Mouse (Mus musculus) adrenal gland, adult 18-20 months (tissue): ENCODE data around the gene Adprhl2. TPM values are rescaled to one million over a fixed set of nuclear protein-coding genes. Genes with fewer than 3 reads are reported as not detected.

Experiments
- DNase-seq, 2 experiments: peaks; one replicate each; pipeline ENCODE4 v3.0.0; 2021 to 2022; ENCODE audit warnings: low spot score in 2 of 2
- total RNA-seq, 2 experiments: library from RNA; stranded (reverse); gene quantifications; 1 replicate in 1 of 2; 2 replicates in 1 of 2; pipeline ENCODE4 v1.2.3; 2021

Adprhl2 gene
- total RNA-seq, 2 experiments from 2014 or later: 31.0 to 31.2 TPM

DNA sequence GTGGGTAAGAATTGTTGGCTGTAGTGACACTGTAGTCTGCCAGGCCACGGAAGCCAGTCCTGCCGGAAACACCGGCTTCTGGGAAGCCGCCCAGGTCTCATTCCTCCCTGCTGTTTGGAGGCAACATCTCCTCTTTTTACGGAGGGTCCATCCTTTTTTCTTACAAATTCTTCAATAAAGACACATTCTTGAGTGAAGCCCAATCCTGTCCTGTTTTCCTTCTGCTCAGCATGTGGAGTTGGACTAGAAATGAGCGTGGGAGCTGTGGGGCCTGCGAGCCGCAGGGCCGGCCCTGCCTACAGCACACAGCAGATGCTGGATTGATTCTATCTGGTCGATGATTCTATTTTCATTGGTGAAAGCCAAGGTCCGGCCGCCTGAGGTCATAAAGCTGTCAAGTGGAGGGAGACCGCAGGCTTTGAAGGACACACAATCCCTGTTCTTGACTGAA lies 45.8 kb downstream of the Adprhl2 start:
- peak in 1 of 2 experiments; percentile 22 for DNase-seq

DNA sequence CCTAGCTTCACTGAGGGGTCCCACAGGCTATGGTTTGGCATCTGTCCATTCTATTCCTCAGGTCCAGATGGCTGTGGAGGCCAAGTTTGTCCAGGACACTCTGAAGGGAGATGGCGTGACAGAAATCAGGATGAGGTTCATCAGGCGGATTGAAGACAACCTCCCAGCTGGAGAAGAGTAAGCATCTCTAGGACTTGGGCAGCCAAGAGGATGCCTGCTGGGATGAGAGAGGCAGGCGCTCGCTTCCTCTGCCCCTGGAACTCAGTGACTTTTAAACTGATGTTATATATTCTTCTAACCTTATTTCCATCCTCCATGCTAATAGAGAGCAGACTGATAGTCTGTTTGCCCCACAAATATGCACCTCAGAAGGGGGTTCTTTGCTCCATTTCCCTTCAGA lies 46.4 kb downstream of the Adprhl2 start:
- DNase-seq: no peak

DNA sequence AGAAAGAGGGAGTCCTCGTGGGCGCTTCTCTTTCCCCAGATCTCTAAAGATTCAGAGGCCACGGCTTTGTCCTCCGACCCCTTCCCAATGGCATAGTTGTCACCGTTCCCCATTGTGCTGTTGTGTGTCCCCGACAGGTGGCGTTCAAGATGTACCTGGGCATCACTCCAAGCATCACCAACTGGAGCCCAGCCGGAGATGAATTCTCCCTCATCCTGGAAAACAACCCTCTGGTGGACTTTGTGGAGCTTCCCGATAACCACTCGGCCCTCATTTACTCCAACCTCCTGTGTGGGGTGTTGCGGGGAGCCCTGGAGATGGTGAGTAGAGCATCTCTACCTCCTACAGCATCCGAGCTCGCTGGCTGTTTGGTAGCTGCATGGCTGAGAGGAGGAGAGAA lies 47.8 kb downstream of the Adprhl2 start:
- no peak for DNase-seq

DNA sequence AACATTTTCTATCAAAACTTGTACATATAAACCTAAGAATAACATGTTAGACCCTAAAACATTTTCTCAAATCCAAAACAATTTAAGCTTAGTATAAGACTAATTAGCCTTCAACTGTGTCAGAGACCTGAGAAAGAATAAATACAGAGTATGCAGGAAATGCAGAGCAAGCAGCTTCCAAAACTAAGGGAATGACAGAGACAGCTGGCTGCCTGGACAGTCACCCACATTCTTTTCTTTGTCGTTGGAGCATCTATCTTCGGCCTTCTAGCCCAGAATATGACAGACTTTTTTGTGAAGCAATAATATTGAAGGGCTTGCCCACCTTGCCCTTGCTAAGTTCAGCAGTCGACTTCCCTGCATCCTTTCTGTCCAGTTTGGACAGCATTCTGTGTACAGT lies 52.2 kb downstream of the Adprhl2 start:
- DNase-seq: no peak

Other genes with a start within 250 kb of the Adprhl2 start
- gene Lsm10, start 225.1 kb downstream of the Adprhl2 start, total RNA-seq: 10 to 100 TPM; 18.7 to 25.2 TPM
- 10 to 100 TPM; 63.0 to 77.6 TPM for gene Stk40, start 217.7 kb downstream of the Adprhl2 start, total RNA-seq
- 10 to 100 TPM; 13.3 to 13.8 TPM for gene Eva1b, start 174.0 kb downstream of the Adprhl2 start, total RNA-seq
- 1 to 10 TPM; 2.8 to 2.9 TPM for gene Sh3d21, start 158.2 kb downstream of the Adprhl2 start, total RNA-seq
- 100 to 1,000 TPM; 142 to 182 TPM for gene Thrap3, start 118.9 kb downstream of the Adprhl2 start, total RNA-seq
- 10 to 100 TPM; 56.3 to 63.1 TPM for gene Map7d1, start 65.4 kb downstream of the Adprhl2 start, total RNA-seq
- gene Trappc3, start 59.4 kb downstream of the Adprhl2 start, total RNA-seq: 10 to 100 TPM; 89.7 to 92.1 TPM
- 1 to 10 TPM; 2.6 to 2.8 TPM for gene Col8a2, start 34.9 kb downstream of the Adprhl2 start, total RNA-seq
- 1 to 10 TPM; 2.8 to 4.5 TPM for gene Tekt2, start 4.0 kb upstream of the Adprhl2 start, total RNA-seq
- gene Ago3, start 107.9 kb upstream of the Adprhl2 start, total RNA-seq: 10 to 100 TPM; 19.6 to 20.3 TPM
- 10 to 100 TPM; 25.6 to 36.9 TPM for gene Ago1, start 146.9 kb upstream of the Adprhl2 start, total RNA-seq
- 1 to 10 TPM; 4.8 to 5.1 TPM for gene Ago4, start 211.8 kb upstream of the Adprhl2 start, total RNA-seq
- gene Clspn, start 235.2 kb upstream of the Adprhl2 start, total RNA-seq: under 1 TPM; 0.54 to 0.96 TPM